Mouse (Mus musculus) kidney, adult 18-20 months (tissue): ENCODE results near the gene Plekhh2.
A peak's percentile ranks its signal among the peaks of the same experiment; 100 is the strongest.

Experiments used
- DNase-seq: peaks from one replicate; pipeline ENCODE4 v3.0.0; 2021

Gene Plekhh2

GRCm38 (mm10) chr17:84511682-84512515, at the start of gene Plekhh2:
Plekhh2 (plus strand) TSS chr17:84511895.
- peak; percentile 79 for DNase-seq

GRCm38 (mm10) chr17:84465753-84466608, 45.7 kb upstream of the Plekhh2 start, which contains the start of gene Thada:
Thada (minus strand) TSS chr17:84466205.
- peak; percentile 98 for DNase-seq

- DNase-seq = no peak
Observed at GRCm38 (mm10) chr17:84474312-84474711, 37.4 kb upstream of the Plekhh2 start.

GRCm38 (mm10) chr17:84477176-84477575, 34.5 kb upstream of the Plekhh2 start:
- no peak for DNase-seq

GRCm38 (mm10) chr17:84478276-84478675, 33.4 kb upstream of the Plekhh2 start:
- DNase-seq = no peak

GRCm38 (mm10) chr17:84480464-84481355, 31.0 kb upstream of the Plekhh2 start:
- DNase-seq = peak; percentile 18

- DNase-seq = no peak
Observed at GRCm38 (mm10) chr17:84482831-84483230, 28.9 kb upstream of the Plekhh2 start.

- no peak for DNase-seq
Observed at GRCm38 (mm10) chr17:84483673-84484320, 27.9 kb upstream of the Plekhh2 start.

GRCm38 (mm10) chr17:84487415-84487814, 24.3 kb upstream of the Plekhh2 start:
- no peak for DNase-seq

GRCm38 (mm10) chr17:84492255-84492880, 19.3 kb upstream of the Plekhh2 start:
- DNase-seq = no peak

- no peak for DNase-seq
Observed at GRCm38 (mm10) chr17:84497026-84497425, 14.7 kb upstream of the Plekhh2 start.

GRCm38 (mm10) chr17:84497559-84497958, 14.1 kb upstream of the Plekhh2 start:
- DNase-seq = no peak

GRCm38 (mm10) chr17:84497972-84498604, 13.6 kb upstream of the Plekhh2 start:
- no peak for DNase-seq

- DNase-seq = no peak
Observed at GRCm38 (mm10) chr17:84498639-84499038, 13.1 kb upstream of the Plekhh2 start.

- no peak for DNase-seq
Observed at GRCm38 (mm10) chr17:84502341-84502740, 9.4 kb upstream of the Plekhh2 start.

GRCm38 (mm10) chr17:84505922-84506321, 5.8 kb upstream of the Plekhh2 start:
- DNase-seq = no peak

GRCm38 (mm10) chr17:84508736-84509135, 3.0 kb upstream of the Plekhh2 start:
- DNase-seq = no peak

GRCm38 (mm10) chr17:84509176-84509575, 2.5 kb upstream of the Plekhh2 start:
- no peak for DNase-seq

GRCm38 (mm10) chr17:84510355-84510754, 1.3 kb upstream of the Plekhh2 start:
- DNase-seq = no peak

GRCm38 (mm10) chr17:84510961-84511639, 595 bp upstream of the Plekhh2 start:
- no peak for DNase-seq
